Mouse (Mus musculus) activated CD4-positive, CD25-positive, alpha-beta regulatory T cell, adult 4 months (primary cell): ENCODE measurements around the gene Zscan12. TPM values are rescaled to one million over a fixed set of nuclear protein-coding genes. Genes with fewer than 3 reads are reported as not detected.
"Not testable (repeated sequence)": the region's sequence is repeated elsewhere in the genome, so short reads cannot be mapped to it uniquely, and the experiment has no call there.

ENCODE experiments used
- ATAC-seq: one replicate; pipeline ENCODE4 v1.8.0; 2017
- polyA plus RNA-seq, 2 experiments: library from polyadenylated mRNA; unstranded; fragments of 100-300 nt; shearing (Covaris generic); gene quantifications; one replicate each; pipeline ENCODE4 v1.2.1; 2017

The Zscan12 gene
- polyA plus RNA-seq = 1 to 10 TPM; 5.4 to 6.2 TPM

GRCm38 (mm10) chr13:21362621-21363248 lies at the start of gene Zscan12:
Zscan12 (plus strand) TSS chr13:21362820.
- ATAC-seq = peak; percentile 84

- no peak for ATAC-seq
Observed at GRCm38 (mm10) chr13:21312854-21313253, 49.8 kb upstream of the Zscan12 start.

DNA sequence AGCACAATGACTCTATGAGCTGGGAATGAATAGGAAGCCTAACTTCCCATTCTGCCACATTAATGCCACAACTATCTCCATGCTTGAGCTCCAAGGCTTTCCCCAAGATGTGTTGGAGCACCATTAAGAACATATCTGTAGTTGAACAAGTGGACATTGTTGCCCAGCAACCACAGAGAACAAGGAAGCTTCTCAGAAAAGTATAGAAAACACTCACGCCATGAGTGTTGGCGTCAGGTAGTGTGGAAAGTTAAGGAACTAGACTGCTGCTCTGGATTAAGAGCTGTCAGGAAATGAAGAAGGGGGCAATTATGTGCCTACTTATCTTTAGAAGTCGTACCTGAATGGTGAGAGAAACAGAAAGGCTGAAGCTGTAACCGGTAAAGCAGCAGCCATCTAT lies 48.7 kb upstream of the Zscan12 start:
- ATAC-seq = no peak

- no peak for ATAC-seq
Observed at GRCm38 (mm10) chr13:21320262-21320661, 42.4 kb upstream of the Zscan12 start.

DNA sequence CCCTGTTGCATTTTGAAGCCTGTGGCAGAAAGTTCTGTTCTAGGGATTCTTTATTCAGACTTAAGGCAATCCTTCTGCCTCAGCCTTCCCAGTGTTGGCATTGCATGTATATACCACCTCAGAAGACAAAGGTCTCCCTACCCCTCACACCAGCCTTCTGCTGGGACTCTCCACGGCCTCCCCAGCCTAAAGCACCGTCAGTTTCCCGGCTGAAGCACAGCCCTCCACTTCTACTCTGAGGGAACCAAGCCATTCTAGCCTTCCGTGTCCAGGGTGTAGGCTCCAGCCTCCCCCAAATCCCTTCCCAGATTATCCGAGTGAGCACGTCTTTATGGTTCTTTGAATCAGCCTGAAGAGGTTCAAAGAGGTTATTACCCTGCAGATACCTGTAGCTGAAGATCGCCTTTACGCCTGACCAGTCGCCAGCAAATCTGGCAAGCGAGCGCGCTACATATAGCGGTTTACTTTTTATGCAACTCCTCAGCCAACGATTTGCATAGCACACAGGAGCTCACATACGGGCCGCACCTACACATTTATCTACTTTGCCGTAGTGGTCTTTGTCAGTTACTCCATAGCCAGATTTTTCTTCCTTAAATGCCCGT lies 40.6 kb upstream of the Zscan12 start:
- ATAC-seq = no peak

- ATAC-seq = no peak
Observed at GRCm38 (mm10) chr13:21322509-21323375, 39.9 kb upstream of the Zscan12 start.

DNA sequence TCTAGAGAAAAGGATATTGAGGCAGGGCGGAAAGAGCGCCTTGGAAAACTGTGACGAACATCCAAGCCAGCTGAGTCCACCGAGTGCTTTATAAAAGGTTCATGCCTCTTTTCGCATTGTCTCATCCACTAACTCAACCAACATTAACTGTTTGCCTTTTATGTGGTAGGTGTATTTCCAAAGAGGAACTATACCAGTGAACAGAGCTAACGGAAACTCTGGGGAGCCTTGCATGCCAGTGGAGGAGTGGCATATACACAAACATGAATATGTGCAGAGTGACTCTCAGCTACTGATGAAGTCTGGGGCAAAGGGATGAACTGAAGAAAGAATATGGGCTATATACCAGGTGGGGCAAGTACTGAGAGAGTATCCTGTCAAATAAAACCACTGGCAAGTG lies 39.2 kb upstream of the Zscan12 start:
- no peak for ATAC-seq

- no peak for ATAC-seq
Observed at GRCm38 (mm10) chr13:21326191-21326590, 36.4 kb upstream of the Zscan12 start.

- ATAC-seq = no peak
Observed at GRCm38 (mm10) chr13:21326657-21327211, 35.9 kb upstream of the Zscan12 start.

DNA sequence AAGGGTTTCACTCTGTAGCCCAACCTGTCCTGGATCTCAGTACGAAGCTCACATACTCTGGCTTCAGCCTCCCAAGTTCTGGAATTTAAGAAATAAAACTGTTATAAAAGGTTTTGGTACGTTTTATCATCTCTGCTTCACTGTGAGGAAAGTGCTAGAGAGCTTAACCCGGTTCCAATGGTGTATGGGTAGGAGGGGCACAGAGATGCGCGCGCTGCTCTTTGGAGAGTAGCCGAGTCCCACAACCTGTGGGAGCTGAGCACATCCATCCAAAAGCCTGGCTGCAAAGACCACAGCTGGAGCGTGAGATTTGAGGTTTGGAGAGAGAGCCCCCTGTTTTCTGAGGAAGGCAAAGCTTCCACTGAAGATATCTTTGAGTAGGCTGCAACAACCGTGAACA lies 35.2 kb upstream of the Zscan12 start:
- ATAC-seq = no peak

DNA sequence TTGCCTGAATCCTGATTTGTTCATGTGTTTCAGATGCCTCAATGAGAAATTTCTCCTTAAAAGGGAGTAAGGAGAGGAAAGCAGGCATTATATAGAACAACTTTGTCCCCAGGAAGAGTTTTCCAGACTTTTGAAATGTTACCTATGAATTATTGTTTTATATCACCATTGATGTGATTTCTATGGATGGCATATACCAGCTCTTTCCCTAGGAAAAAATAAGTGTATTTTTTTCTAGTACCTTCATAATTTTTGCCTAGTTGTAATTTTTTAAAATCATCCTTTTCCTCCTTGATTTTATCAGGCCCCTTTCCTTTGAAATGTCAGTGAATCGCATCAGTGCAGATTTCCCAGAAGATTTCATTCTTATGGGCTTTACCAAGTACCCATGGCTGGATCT lies 16.0 kb upstream of the Zscan12 start, which contains the start of gene Olfr1367:
TSS of gene Olfr1367 (plus strand) at position 301 of the 400 bp plus-strand sequence.
- no peak for ATAC-seq

DNA sequence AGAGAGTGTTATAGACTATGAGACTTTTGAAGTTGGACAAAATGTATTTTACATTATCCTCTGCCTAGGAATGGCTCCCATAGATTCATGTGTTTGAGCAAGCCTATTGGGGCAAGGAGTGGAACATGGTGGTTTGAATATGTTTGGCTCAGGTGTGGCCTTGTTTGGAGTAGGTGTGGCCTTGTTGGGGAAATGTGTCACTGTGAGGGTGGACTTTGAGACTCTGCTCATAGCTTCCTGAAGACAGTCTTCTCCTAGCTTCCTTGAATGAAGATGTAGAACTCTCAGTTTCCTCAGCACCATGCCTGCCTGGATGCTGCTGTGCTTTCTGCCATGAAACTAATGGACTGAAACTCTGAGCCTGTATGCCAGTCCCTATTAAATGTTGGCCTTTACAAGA lies 12.0 kb upstream of the Zscan12 start:
- ATAC-seq = no peak

GRCm38 (mm10) chr13:21363719-21364118 lies 1.1 kb downstream of the Zscan12 start:
- ATAC-seq = no peak

DNA sequence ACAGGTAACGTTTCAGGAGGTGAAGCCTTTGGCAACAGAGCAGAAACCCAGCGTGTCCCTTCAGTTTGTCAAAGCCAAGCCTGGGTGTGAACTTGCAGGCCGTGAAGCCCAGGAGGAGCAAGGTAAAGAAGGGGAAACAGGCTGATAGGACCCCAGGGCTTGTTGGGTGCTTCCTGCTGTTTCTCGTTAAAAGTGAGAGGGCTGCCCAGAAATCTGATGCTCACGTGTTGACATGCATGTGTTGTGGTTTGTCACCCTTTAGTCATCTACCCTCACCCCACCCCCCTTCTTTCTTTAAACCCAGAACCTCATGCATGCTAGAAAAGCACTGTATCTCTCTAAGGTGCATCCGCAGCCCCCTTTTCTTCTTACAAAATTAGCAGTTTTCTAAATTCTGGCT lies 4.0 kb downstream of the Zscan12 start:
- ATAC-seq = peak; percentile 73

GRCm38 (mm10) chr13:21372700-21373099 lies 10.1 kb downstream of the Zscan12 start:
- ATAC-seq = no peak

- no peak for ATAC-seq
Observed at GRCm38 (mm10) chr13:21377773-21378172, 15.2 kb downstream of the Zscan12 start.

- ATAC-seq = no peak
Observed at GRCm38 (mm10) chr13:21395211-21395610, 32.6 kb downstream of the Zscan12 start.

DNA sequence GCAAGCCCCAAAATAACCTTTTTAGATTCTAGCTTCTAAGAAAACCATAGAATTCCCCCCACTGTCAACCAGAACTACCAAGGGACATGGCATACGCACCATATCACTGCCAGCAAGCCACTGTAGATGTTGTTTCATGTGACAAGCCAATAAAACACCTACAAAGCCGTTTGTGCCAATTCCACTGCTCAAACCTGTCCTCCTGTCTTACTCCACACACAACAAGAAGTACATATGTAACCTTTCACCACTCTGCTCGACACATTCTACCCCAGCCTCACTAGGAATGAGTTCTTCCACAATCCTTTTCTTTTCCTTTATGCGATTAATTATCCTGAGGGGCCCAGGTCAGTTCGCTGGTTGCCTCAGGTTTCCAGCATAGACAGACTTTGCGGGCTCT lies 33.0 kb downstream of the Zscan12 start:
- ATAC-seq = no peak

GRCm38 (mm10) chr13:21396048-21396447 lies 33.4 kb downstream of the Zscan12 start:
- ATAC-seq = not testable (repeated sequence)

- ATAC-seq = no peak
Observed at GRCm38 (mm10) chr13:21397486-21397885, 34.9 kb downstream of the Zscan12 start.

GRCm38 (mm10) chr13:21401166-21401565 lies 38.5 kb downstream of the Zscan12 start:
- no peak for ATAC-seq

- ATAC-seq = peak; percentile 24
Observed at GRCm38 (mm10) chr13:21401636-21402286, 39.1 kb downstream of the Zscan12 start.
